Mouse (Mus musculus) neural tube, embryonic 10.5 days (tissue): ENCODE measurements at regions not wholly inside any gene's neighbourhood (a gene's known extent, or its start where the extent isn't known, plus 50 kb on each side); places are given as distances from the start of the nearest gene placed in this dataset.

Source experiments
- DNase-seq: peaks from one replicate; pipeline ENCODE4 v3.0.0-alpha.2; 2017; ENCODE audit warnings: low spot score; ENCODE audit errors: extremely low spot score

GRCm38 (mm10) chr13:85436254-85436653 lies 147.3 kb upstream of the Rasa1 start:
- no peak for DNase-seq

- DNase-seq: no peak
These were observed 141.9 kb upstream of the Rasa1 start for GRCm38 (mm10) chr13:85430821-85431220.

- DNase-seq: no peak
These were observed 141.1 kb upstream of the Rasa1 start for GRCm38 (mm10) chr13:85430040-85430439.

GRCm38 (mm10) chr13:85418671-85419070 lies 129.7 kb upstream of the Rasa1 start:
- no peak for DNase-seq

- DNase-seq: no peak
These were observed 126.0 kb upstream of the Rasa1 start for GRCm38 (mm10) chr13:85414951-85415350.

- DNase-seq: no peak
These were observed 122.4 kb upstream of the Rasa1 start for GRCm38 (mm10) chr13:85411327-85411726.

- no peak for DNase-seq
These were observed 109.9 kb upstream of the Rasa1 start for GRCm38 (mm10) chr13:85398834-85399233.

- DNase-seq: no peak
These were observed 87.5 kb upstream of the Rasa1 start for GRCm38 (mm10) chr13:85376338-85376998.

- DNase-seq: no peak
These were observed 70.7 kb upstream of the Rasa1 start for GRCm38 (mm10) chr13:85359621-85360020.

GRCm38 (mm10) chr13:85359143-85359542 lies 70.2 kb upstream of the Rasa1 start:
- no peak for DNase-seq

- DNase-seq: no peak
These were observed 63.1 kb upstream of the Rasa1 start for GRCm38 (mm10) chr13:85352061-85352460.
